Mouse (Mus musculus) liver, adult 2 months (tissue): ENCODE measurements around the gene Mrpl42. TPM values are rescaled to one million over a fixed set of nuclear protein-coding genes. Genes with fewer than 3 reads are reported as not detected.
"Not testable (repeated sequence)": the region's sequence is repeated elsewhere in the genome, so short reads cannot be mapped to it uniquely, and the experiment has no call there.

Experiments used
- DNase-seq: peaks from one replicate; pipeline ENCODE4 v3.0.0-alpha.2; 2011; ENCODE audit warnings: low read depth, low spot score; ENCODE audit errors: extremely low read depth
- H3K27ac ChIP-seq: fragments of 200-500 bp; replicated peaks from 2 replicates; pipeline ENCODE4 v1.5.1; 2012; ENCODE audit warnings: low read depth, mild to moderate bottlenecking, control low read depth, inconsistent platforms, low read length; ENCODE audit not compliant: insufficient read depth
- H3K27me3 ChIP-seq: fragments of 200-500 bp; 2 replicates; pipeline ENCODE4 v1.6.1; 2012; ENCODE audit warnings: mild to moderate bottlenecking, moderate library complexity, low read length, inconsistent platforms; ENCODE audit not compliant: control insufficient read depth, insufficient read depth
- H3K36me3 ChIP-seq: fragments of 200-500 bp; 2 replicates; pipeline ENCODE4 v1.6.1; 2012; ENCODE audit warnings: low read length, inconsistent platforms; ENCODE audit not compliant: control insufficient read depth, insufficient read depth
- H3K4me1 ChIP-seq: fragments of 200-500 bp; 2 replicates; pipeline ENCODE4 v1.6.1; 2011; ENCODE audit warnings: low read length; ENCODE audit not compliant: control insufficient read depth, insufficient read depth
- H3K4me3 ChIP-seq: fragments of 200-500 bp; 2 replicates; pipeline ENCODE4 v1.5.1; 2011; ENCODE audit warnings: low read depth, mild to moderate bottlenecking, control low read depth, low read length, moderate library complexity; ENCODE audit not compliant: insufficient read depth
- H3K79me2 ChIP-seq: fragments of 200-500 bp; 2 replicates; pipeline ENCODE4 v1.6.1; 2012; ENCODE audit warnings: inconsistent platforms, mild to moderate bottlenecking, low read length, moderate library complexity; ENCODE audit not compliant: control insufficient read depth, insufficient read depth
- H3K9ac ChIP-seq: fragments of 200-500 bp; 2 replicates; pipeline ENCODE4 v1.6.1; 2012; ENCODE audit warnings: low read depth, mild to moderate bottlenecking, control low read depth, inconsistent platforms, low read length
- CTCF ChIP-seq: fragments of 200-500 bp; IDR thresholded peaks from 2 replicates; pipeline ENCODE4 v1.5.1; 2011; ENCODE audit warnings: low read depth, low read length, control low read depth
- POLR2A ChIP-seq: fragments of 200-500 bp; IDR thresholded peaks from 2 replicates; pipeline ENCODE4 v1.6.1; 2011; ENCODE audit warnings: low read length, control low read depth; ENCODE audit not compliant: insufficient read depth; ENCODE audit errors: extremely low read depth
- WGBS: fragments of 180-500 bp; shearing (Covaris S2); methylation state at CpG from one replicate; pipeline ENCODE4 v1.1.7; 2018; 5-methylcytosine and 5-hydroxymethylcytosine counted together
- polyA plus RNA-seq: library from polyadenylated mRNA; depleted of rRNA; stranded (reverse); fragments of >200 nt; gene quantifications from 2 replicates; pipeline ENCODE4 v1.2.3, GENCODE M21; 2012; rRNA removed
- total RNA-seq: library from RNA; depleted of rRNA; stranded (reverse); fragments of >200 nt; gene quantifications from 2 replicates; pipeline ENCODE4 v1.2.3, GENCODE M21; 2014; rRNA removed

Mrpl42 gene
- total RNA-seq, result 84.1 and 98.5 TPM in 2 replicates
- 73.1 and 78.5 TPM in 2 replicates for polyA plus RNA-seq

DNA sequence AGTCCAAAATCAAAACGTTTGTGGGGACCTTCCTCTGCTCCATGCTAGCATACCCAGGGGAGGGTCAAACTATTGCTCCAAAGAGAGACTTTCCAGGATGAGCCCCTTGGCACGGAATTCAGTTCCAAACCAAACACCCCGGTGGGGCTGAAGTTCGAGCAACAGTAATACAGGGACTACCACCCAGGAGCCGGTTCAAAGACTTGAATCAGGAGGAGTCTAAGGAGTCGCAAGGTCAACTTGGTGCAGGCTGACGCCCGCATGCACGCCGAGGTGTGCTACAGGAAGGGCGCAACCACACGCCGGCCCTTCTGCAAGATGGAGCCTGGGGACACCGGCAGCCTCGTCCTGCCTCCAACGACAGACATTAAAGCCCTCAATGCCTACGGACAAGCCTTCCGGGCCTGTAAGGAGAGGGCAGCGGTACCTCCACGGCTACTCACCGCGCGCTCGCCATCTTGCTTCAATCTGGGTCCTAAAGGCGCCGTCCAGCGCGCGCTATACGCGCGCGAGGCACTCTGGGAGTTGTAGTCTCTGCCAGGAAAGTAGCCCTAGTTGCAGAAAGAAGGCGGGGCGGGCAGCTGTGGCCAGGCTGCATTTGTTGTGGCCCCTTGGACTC is at the start of gene Mrpl42:
Mrpl42 (minus strand) TSS at position 478 of the 619 bp plus-strand sequence.
- peak; percentile 78 for DNase-seq
- H3K9ac ChIP-seq, result peak within 1 kb of the TSS; percentile 90
- no peaks in the 10 kb centered on the region for H3K27me3 ChIP-seq
- peak within 1 kb of the TSS; percentile 92 for H3K27ac ChIP-seq
- peak within 1 kb of the TSS; percentile 90 for H3K4me3 ChIP-seq
- TF ChIP-seq POLR2A (peak; percentile 70; the same call in 1 of the 2 replicates), CTCF (no peak)
- no peaks in the 10 kb centered on the region; the same call in 1 of the 2 replicates for H3K79me2 ChIP-seq
- WGBS, result under 1% methylated on average over 35 of the region's 35 CpGs
- peaks cover 9% of the 10 kb centered on the region; the same call in 1 of the 2 replicates for H3K4me1 ChIP-seq
- H3K36me3 ChIP-seq, result peaks cover 5% of the 10 kb centered on the region

DNA sequence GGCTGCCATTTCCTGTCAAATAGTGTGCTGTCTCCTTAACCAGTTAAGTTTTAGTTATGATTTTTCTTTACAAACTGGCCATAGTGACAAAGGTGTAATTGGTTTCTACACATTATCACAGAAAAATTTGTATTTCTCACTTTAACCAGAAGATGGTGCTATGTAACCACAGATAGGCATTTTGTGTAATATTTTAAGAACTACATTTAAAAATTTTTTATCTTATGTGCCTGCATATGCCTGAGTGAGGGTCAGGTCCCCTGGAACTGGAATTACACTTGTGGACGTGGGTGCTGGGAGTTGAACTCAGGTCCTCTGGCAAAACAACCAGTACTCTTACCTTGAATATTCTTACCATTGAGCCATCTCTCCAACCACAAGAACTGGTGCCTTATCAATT is 48.8 kb upstream of the Mrpl42 start:
- Histone ChIP-seq H3K27ac (no peak overlapping the region), H3K79me2 (peaks cover 21% of the 10 kb centered on the region), H3K27me3 (no peaks in the 10 kb centered on the region), H3K9ac (no peak overlapping the region), H3K4me1 (peaks cover 12% of the 10 kb centered on the region), H3K4me3 (no peak overlapping the region), H3K36me3 (peaks cover 47% of the 10 kb centered on the region)
- DNase-seq, result no peak
- TF ChIP-seq POLR2A (no peak), CTCF (peak; percentile 57)
- 74% methylated on average over 1 of the region's 1 CpGs for WGBS

DNA sequence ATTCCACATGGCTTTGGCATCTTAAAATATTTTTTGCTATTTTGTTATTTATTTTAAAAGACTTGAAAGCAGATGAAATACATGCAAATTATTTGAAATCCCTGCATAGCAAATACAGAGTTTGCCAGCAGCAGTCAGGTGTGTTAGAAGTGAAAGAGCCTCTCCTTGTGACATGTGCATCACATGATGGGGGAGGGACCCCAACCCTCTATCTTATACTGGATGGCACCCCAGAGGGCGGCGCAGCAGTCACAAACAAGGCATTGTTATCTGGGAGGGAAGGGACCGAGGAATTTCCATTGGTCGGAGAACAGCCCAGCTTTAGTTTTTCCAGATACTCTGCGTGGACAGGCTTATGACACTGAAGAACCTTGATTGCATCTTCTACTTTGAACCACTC is 47.3 kb upstream of the Mrpl42 start:
- H3K27me3 ChIP-seq, H3K79me2 ChIP-seq, DNase-seq, H3K4me3 ChIP-seq, H3K27ac ChIP-seq, H3K9ac ChIP-seq, H3K4me1 ChIP-seq: not testable (repeated sequence)
- 91% methylated on average over 5 of the region's 5 CpGs for WGBS
- H3K36me3 ChIP-seq, result peaks cover 53% of the 10 kb centered on the region

DNA sequence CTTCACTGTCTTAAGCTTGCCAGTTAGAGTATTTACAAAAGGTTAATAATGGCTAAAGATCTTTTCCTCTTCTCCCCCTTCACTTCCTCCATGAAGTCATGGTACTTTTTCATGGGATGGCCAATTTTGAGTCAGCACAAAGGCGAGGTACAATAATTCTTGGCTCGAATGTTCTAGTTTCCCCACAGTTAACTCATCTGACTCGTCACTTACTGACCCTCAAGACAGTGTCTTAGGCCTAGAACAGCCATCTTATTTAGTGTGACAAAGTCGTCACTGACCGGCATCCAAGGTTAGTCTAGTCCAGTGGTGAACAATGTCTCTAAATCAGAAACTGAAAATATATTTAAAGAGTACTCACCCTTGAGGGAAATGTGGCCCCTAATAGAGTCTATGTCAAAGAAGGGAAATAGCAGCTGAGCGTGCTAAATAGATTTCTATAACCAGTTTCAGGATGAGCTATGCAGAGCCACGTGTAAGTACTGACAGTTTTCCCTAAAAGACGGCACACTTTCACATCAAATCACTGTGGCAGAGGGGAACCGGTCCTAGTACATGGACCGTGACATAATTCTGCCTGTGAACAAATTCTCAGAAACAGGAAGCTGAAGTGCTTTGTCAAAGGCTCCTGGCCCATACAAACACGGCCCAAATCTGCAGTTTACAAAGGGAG is 46.5 kb upstream of the Mrpl42 start:
- no peak overlapping the region for H3K27ac ChIP-seq
- no peak overlapping the region for H3K4me3 ChIP-seq
- WGBS, result 79% methylated on average over 11 of the region's 11 CpGs
- H3K36me3 ChIP-seq, result peaks cover 53% of the 10 kb centered on the region
- no peaks in the 10 kb centered on the region for H3K27me3 ChIP-seq
- TF ChIP-seq CTCF, result no peak
- no peak for TF ChIP-seq POLR2A
- H3K4me1 ChIP-seq, result peaks cover 4% of the 10 kb centered on the region
- H3K79me2 ChIP-seq, result peaks cover 3% of the 10 kb centered on the region; the same call in 1 of the 2 replicates
- no peak for DNase-seq
- no peak overlapping the region for H3K9ac ChIP-seq

DNA sequence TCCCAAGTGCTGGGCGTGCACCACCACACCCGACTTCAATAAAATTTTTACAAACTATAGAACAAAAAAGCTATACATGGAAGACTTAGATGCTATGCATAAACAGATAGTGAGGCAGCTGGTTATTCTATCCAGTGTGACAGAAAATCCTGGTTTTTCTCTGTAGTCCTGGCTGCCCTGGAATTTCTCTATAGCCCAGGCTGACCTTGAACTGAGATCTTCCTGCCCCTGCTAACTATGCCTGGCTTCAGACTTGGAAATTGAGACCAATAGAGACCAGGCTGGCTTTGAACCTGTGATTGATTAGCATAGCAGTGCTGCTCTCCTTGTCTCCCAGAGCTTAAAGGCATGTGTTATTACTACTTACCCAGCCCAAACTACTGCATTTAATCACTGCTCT is 44.4 kb upstream of the Mrpl42 start:
- H3K79me2 ChIP-seq, result no peaks in the 10 kb centered on the region; the same call in 1 of the 2 replicates
- H3K4me3 ChIP-seq, result no peak overlapping the region
- no peak for DNase-seq
- no peak overlapping the region for H3K27ac ChIP-seq
- H3K27me3 ChIP-seq, result no peaks in the 10 kb centered on the region
- H3K36me3 ChIP-seq, result peaks cover 48% of the 10 kb centered on the region
- WGBS, result 95% methylated on average over 2 of the region's 2 CpGs
- peaks cover 4% of the 10 kb centered on the region; the same call in 1 of the 2 replicates for H3K4me1 ChIP-seq
- no peak for TF ChIP-seq CTCF
- no peak for TF ChIP-seq POLR2A
- no peak overlapping the region for H3K9ac ChIP-seq

DNA sequence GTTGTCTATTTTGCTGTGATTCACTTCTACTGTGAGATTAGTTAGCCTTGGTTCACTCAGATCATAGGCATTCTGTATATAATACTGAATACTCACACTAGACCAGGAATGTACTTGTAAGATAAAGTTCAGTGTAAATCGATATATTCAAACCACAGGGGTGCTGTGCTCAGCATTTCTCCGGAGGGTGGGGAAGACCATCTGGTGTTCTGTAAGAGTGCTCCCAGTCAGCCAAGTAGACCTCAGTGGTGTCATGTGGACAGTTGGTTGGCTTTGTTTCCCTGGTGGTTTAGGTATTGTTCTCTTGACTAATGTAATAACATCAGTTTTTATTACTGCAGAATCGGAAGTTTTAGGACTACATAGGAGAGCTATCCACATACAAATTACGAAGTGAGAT is 43.3 kb upstream of the Mrpl42 start:
- peaks cover 40% of the 10 kb centered on the region for H3K36me3 ChIP-seq
- H3K27ac ChIP-seq, result no peak overlapping the region
- WGBS, result 79% methylated on average over 4 of the region's 4 CpGs

More for the DNA sequence above, 43.3 kb upstream of the Mrpl42 start:
- Histone ChIP-seq H3K4me3 (no peak overlapping the region), H3K79me2 (peaks cover under 1% of the 10 kb centered on the region; the same call in 1 of the 2 replicates), H3K4me1 (peaks cover 4% of the 10 kb centered on the region), H3K27me3 (no peaks in the 10 kb centered on the region), H3K9ac (no peak overlapping the region)
- TF ChIP-seq POLR2A (no peak), CTCF (no peak)
- no peak for DNase-seq
